In genomic region chr10:79970415-79971182, GRCm38 (mm10) we compare ENCODE assay signal across 8 mouse cellular contexts. TPM values are rescaled to one million over a fixed set of nuclear protein-coding genes. Genes with fewer than 3 reads are reported as not detected.
DNase-seq lines count a peak whose midpoint lies in the region; ATAC-seq and TF ChIP-seq lines count a peak whose summit lies in the region.

Grin3b (plus strand) TSS chr10:79970715.

- peak within 1 kb of the TSS; percentile 45 for H3K4me3 ChIP-seq in cerebellum, adult 2 months (replicated peaks; ENCODE audit: insufficient read depth, low read depth, low read length)
- peak within 1 kb of the TSS; percentile 51 for H3K4me3 ChIP-seq in lung, embryonic 16.5 days (ENCODE audit: low read length)
- H3K4me3 ChIP-seq in limb, embryonic 11.5 days (ENCODE audit: low read depth, low read length) = peak within 1 kb of the TSS; percentile 46
- H3K4me3 ChIP-seq in olfactory bulb, adult 2 months (ENCODE audit: insufficient read depth, low read depth, low read length) = peak within 1 kb of the TSS; percentile 23

- H3K27me3 ChIP-seq in cerebellum, adult 2 months (ENCODE audit: control insufficient read depth, insufficient read depth, low read length) = no peaks in the 10 kb centered on the region
- peaks cover 19% of the 10 kb centered on the region for H3K27me3 ChIP-seq in lung, embryonic 16.5 days (ENCODE audit: control insufficient read depth, insufficient read depth, low read depth, low read length)
- peaks cover 9% of the 10 kb centered on the region for H3K27me3 ChIP-seq in limb, embryonic 11.5 days (ENCODE audit: control insufficient read depth, insufficient read depth, low read length)

- H3K9ac ChIP-seq in lung, embryonic 16.5 days (ENCODE audit: low read length) = peak within 1 kb of the TSS; percentile 65
- H3K9ac ChIP-seq in limb, embryonic 11.5 days (ENCODE audit: low read length) = peak within 1 kb of the TSS; percentile 63

- WGBS in cerebellum, adult 2 months = 5% methylated on average over 47 of the region's 47 CpGs
- 5% methylated on average over 46 of the region's 47 CpGs for WGBS in lung, embryonic 16.5 days
- WGBS in limb, embryonic 11.5 days = 6% methylated on average over 45 of the region's 47 CpGs
- WGBS in olfactory bulb, adult 2 months = 7% methylated on average over 47 of the region's 47 CpGs

- H3K9me3 ChIP-seq in lung, embryonic 16.5 days (ENCODE audit: control insufficient read depth, low read length) = no peaks in the 10 kb centered on the region
- H3K9me3 ChIP-seq in limb, embryonic 11.5 days (ENCODE audit: control insufficient read depth, low read length) = no peaks in the 10 kb centered on the region

- H3K4me1 ChIP-seq in cerebellum, adult 2 months (ENCODE audit: control insufficient read depth, insufficient read depth, low read length) = peaks cover 37% of the 10 kb centered on the region
- peaks cover 15% of the 10 kb centered on the region for H3K4me1 ChIP-seq in lung, embryonic 16.5 days (replicated peaks; ENCODE audit: control insufficient read depth, insufficient read depth, low read length)
- H3K4me1 ChIP-seq in limb, embryonic 11.5 days (ENCODE audit: control insufficient read depth, insufficient read depth, low read length) = peaks cover 13% of the 10 kb centered on the region
- peaks cover 7% of the 10 kb centered on the region; the same call in 1 of the 2 replicates for H3K4me1 ChIP-seq in olfactory bulb, adult 2 months (ENCODE audit: control insufficient read depth, insufficient read depth, low read length)

- TF ChIP-seq POLR2A in cerebellum, adult 2 months (IDR thresholded peaks at IDR 0.05; ENCODE audit: borderline replicate concordance, insufficient read depth, low read length) = no peak
- no peak for TF ChIP-seq POLR2A in olfactory bulb, adult 2 months (IDR thresholded peaks at IDR 0.05; ENCODE audit: insufficient read depth, low read depth, low read length)

- peaks cover 25% of the 10 kb centered on the region for H3K36me3 ChIP-seq in lung, embryonic 16.5 days (ENCODE audit: control insufficient read depth, insufficient read depth, low read length)
- peaks cover 31% of the 10 kb centered on the region for H3K36me3 ChIP-seq in limb, embryonic 11.5 days (ENCODE audit: control insufficient read depth, insufficient read depth, low read length)

- H3K4me2 ChIP-seq in lung, embryonic 16.5 days (ENCODE audit: low read depth, low read length) = peak within 1 kb of the TSS; percentile 84
- peak within 1 kb of the TSS; percentile 96 for H3K4me2 ChIP-seq in limb, embryonic 11.5 days (ENCODE audit: low read depth, severe bottlenecking)

- no peak for TF ChIP-seq CTCF in cerebellum, adult 2 months (IDR thresholded peaks at IDR 0.05; ENCODE audit: borderline replicate concordance, insufficient read depth, low read depth, low read length)
- no peak for TF ChIP-seq CTCF in olfactory bulb, adult 2 months (IDR thresholded peaks at IDR 0.05; ENCODE audit: insufficient read depth, low read depth, low read length)

- ATAC-seq in lung, embryonic 16.5 days (ENCODE audit: low read depth) = peak; percentile 8; the same call in 1 of the 2 replicates
- peak; percentile 20; the same call in 1 of the 2 replicates for ATAC-seq in limb, embryonic 11.5 days (ENCODE audit: insufficient number of reproducible peaks, low FRiP score, low TSS enrichment, low read depth)

- no peak within 1 kb of the TSS for H3K27ac ChIP-seq in cerebellum, adult 2 months (ENCODE audit: insufficient read depth, low read length)
- H3K27ac ChIP-seq in lung, embryonic 16.5 days (ENCODE audit: low read length) = no peak within 1 kb of the TSS
- H3K27ac ChIP-seq in limb, embryonic 11.5 days (replicated peaks; ENCODE audit: low read depth, low read length) = no peak within 1 kb of the TSS
- no peak within 1 kb of the TSS for H3K27ac ChIP-seq in olfactory bulb, adult 2 months (ENCODE audit: insufficient read depth, low read depth, low read length)

- peak in 1 of 2 experiments; percentile 58 for DNase-seq in cerebellum, adult 2 months
- no peak for DNase-seq in cerebellum, adult 9-11 months
- DNase-seq in lung, postnatal 10 days = no peak
- peak; percentile 55 for DNase-seq in limb, embryonic 11.5 days (ENCODE audit: low spot score)
- DNase-seq in thymus, postnatal 4 days = no peak
- DNase-seq in gastrocnemius, adult 18-20 months (ENCODE audit: low spot score) = no peak

RNA-seq across cellular contexts. Expression of gene Grin3b, which starts in this region (rescaled TPM):
- 5.5 and 5.9 TPM in 2 replicates for polyA plus RNA-seq in cerebellum, adult 2 months (2012; rRNA removed)
- 0.25 and 0.75 TPM in 2 replicates for polyA plus RNA-seq in lung, embryonic 16.5 days (2015; fragmentation: Nextera tagmentation; extraction: Ambion mirVana)
- polyA plus RNA-seq in limb, embryonic 11.5 days (2014; fragmentation: Nextera tagmentation; extraction: Ambion mirVana) = 0.23 and 0.41 TPM in 2 replicates
- not detected in 2 replicates for polyA plus RNA-seq in olfactory bulb, adult 2 months (2012; ENCODE audit: insufficient read depth, insufficient read length, low replicate concordance, missing spikeins)
- under 1 TPM; 0.32 to 0.59 TPM for total RNA-seq in gastrocnemius, adult 18-20 months (2021)

Comparison
In these comparisons a context has a peak if more than half of its experiments do, and no peak if none do; other contexts are left out.
1. Peak in ATAC-seq, H3K4me3 ChIP-seq, H3K9ac ChIP-seq and H3K4me2 ChIP-seq in lung, embryonic 16.5 days; RNA of the gene not detected or under 1 TPM.
2. Peak in DNase-seq, ATAC-seq, H3K4me3 ChIP-seq, H3K9ac ChIP-seq and H3K4me2 ChIP-seq in limb, embryonic 11.5 days; RNA of the gene not detected or under 1 TPM.